11 mouse cellular contexts compared by ENCODE assay signal in the genomic region with DNA sequence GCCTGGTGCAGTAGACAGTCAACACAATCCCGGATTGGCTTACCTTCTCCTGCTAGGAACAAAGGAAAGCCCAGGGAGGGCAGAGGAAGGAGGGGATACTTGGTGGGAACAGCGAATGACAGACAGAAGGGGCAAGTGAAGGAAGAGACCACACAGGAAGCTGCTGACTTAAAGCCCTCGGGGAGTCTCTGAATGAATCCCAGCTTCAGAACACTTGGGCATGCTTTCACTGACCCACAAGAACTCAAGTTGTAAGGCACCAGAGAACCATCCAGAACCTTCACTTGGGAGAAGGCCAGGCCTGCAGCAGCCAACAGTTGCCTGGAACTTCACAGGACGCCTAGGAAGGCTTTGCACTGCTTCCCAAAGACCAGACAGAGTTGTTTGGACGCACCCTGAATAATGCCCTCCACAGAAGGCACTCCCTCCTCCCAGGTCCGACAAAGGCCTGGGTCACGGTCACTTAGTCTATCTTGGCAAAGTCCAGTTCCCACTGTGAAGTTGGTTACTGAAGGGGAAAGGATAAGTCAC.
DNase-seq lines count a peak whose midpoint lies in the region; ATAC-seq and TF ChIP-seq lines count a peak whose summit lies in the region.
"Had no signal": no experiment of that assay in that cellular context is flagged by ENCODE, and none has a peak within 500 bp of the region (broad histone marks: within the 10 kb centered on the region; RNA-seq: fewer than 3 reads in every experiment).

No protein-coding gene starts in this region.

- intact Hi-C loops in left cerebral cortex, adult 2 months (cut with DNase I), result no loop called here

- no peak for TF ChIP-seq CTCF in left cerebral cortex, adult 2 months (IDR thresholded peaks at IDR 0.05)

- no peak overlapping the region for H3K4me2 ChIP-seq in intestine, embryonic 15.5 days (replicated peaks)
- H3K4me2 ChIP-seq in intestine, embryonic 16.5 days (ENCODE audit: low read depth, low read length), result no peak overlapping the region
- H3K4me2 ChIP-seq in hindbrain, embryonic 16.5 days (ENCODE audit: low read length), result no peak overlapping the region
- H3K4me2 ChIP-seq: embryonic facial prominence, embryonic 12.5 days; liver, embryonic 13.5 days had no signal

- H3K27me3 ChIP-seq in intestine, embryonic 15.5 days (replicated peaks), result no peaks in the 10 kb centered on the region
- no peaks in the 10 kb centered on the region for H3K27me3 ChIP-seq in intestine, embryonic 16.5 days (replicated peaks; ENCODE audit: control insufficient read depth, insufficient read depth, low read length)
- H3K27me3 ChIP-seq in hindbrain, embryonic 16.5 days (replicated peaks; ENCODE audit: control insufficient read depth, insufficient read depth, low read length), result no peaks in the 10 kb centered on the region
- H3K27me3 ChIP-seq: embryonic facial prominence, embryonic 12.5 days had no signal

- no peaks in the 10 kb centered on the region for H3K36me3 ChIP-seq in intestine, embryonic 15.5 days
- no peaks in the 10 kb centered on the region for H3K36me3 ChIP-seq in intestine, embryonic 16.5 days (ENCODE audit: control insufficient read depth, insufficient read depth, low read length)
- no peaks in the 10 kb centered on the region for H3K36me3 ChIP-seq in hindbrain, embryonic 16.5 days (ENCODE audit: control insufficient read depth, insufficient read depth, low read length)
- H3K36me3 ChIP-seq: embryonic facial prominence, embryonic 12.5 days; G1E; liver, embryonic 13.5 days had no signal

- 49% methylated on average over 7 of the region's 7 CpGs for WGBS in intestine, embryonic 15.5 days
- 43% methylated on average over 7 of the region's 7 CpGs for WGBS in intestine, embryonic 16.5 days
- WGBS in hindbrain, embryonic 16.5 days, result 14% methylated on average over 7 of the region's 7 CpGs

- no peak overlapping the region for H3K4me3 ChIP-seq in intestine, embryonic 15.5 days (replicated peaks)
- no peak overlapping the region for H3K4me3 ChIP-seq in intestine, embryonic 16.5 days (ENCODE audit: low read length)
- H3K4me3 ChIP-seq in hindbrain, embryonic 16.5 days (ENCODE audit: low read length), result no peak overlapping the region
- H3K4me3 ChIP-seq in left cerebral cortex, adult 2 months, result no peak overlapping the region
- H3K4me3 ChIP-seq: embryonic facial prominence, embryonic 12.5 days; liver, embryonic 13.5 days had no signal

- H3K9ac ChIP-seq in intestine, embryonic 15.5 days, result 0 out of 2 replicates have a peak overlapping the region, but pooled peaks have one; percentile 26
- H3K9ac ChIP-seq in intestine, embryonic 16.5 days (ENCODE audit: low read depth, low read length), result no peak overlapping the region
- no peak overlapping the region for H3K9ac ChIP-seq in hindbrain, embryonic 16.5 days (ENCODE audit: low read depth, low read length)
- H3K9ac ChIP-seq: embryonic facial prominence, embryonic 12.5 days; liver, embryonic 13.5 days had no signal

- no peak for ATAC-seq in intestine, embryonic 15.5 days
- no peak for ATAC-seq in intestine, embryonic 16.5 days
- ATAC-seq in hindbrain, embryonic 16.5 days, result peak; percentile 61

- no peak overlapping the region for H3K27ac ChIP-seq in intestine, embryonic 15.5 days
- H3K27ac ChIP-seq in intestine, embryonic 16.5 days (ENCODE audit: low read length), result no peak overlapping the region
- peak overlapping the region; percentile 4; the same call in 1 of the 2 replicates for H3K27ac ChIP-seq in hindbrain, embryonic 16.5 days (ENCODE audit: low read depth, low read length)
- no peak overlapping the region for H3K27ac ChIP-seq in left cerebral cortex, adult 2 months
- H3K27ac ChIP-seq: embryonic facial prominence, embryonic 12.5 days; liver, embryonic 13.5 days had no signal

- peaks cover 25% of the 10 kb centered on the region for H3K4me1 ChIP-seq in intestine, embryonic 15.5 days (replicated peaks)
- peaks cover 29% of the 10 kb centered on the region for H3K4me1 ChIP-seq in intestine, embryonic 16.5 days (ENCODE audit: control insufficient read depth, insufficient read depth, low read length)
- peaks cover 19% of the 10 kb centered on the region for H3K4me1 ChIP-seq in hindbrain, embryonic 16.5 days (ENCODE audit: control insufficient read depth, insufficient read depth, low read depth, low read length)

- H3K9me3 ChIP-seq in intestine, embryonic 15.5 days, result no peaks in the 10 kb centered on the region
- no peaks in the 10 kb centered on the region for H3K9me3 ChIP-seq in intestine, embryonic 16.5 days (ENCODE audit: control insufficient read depth, low read length)
- H3K9me3 ChIP-seq in hindbrain, embryonic 16.5 days (ENCODE audit: control insufficient read depth, low read length), result no peaks in the 10 kb centered on the region
- H3K9me3 ChIP-seq: embryonic facial prominence, embryonic 12.5 days; liver, embryonic 13.5 days had no signal

- DNase-seq in embryo, embryonic 9.5 days (ENCODE audit: extremely low spot score), result peak; percentile 45
- DNase-seq in lung, postnatal 25 days (ENCODE audit: low spot score), result peak; percentile 50
- DNase-seq in urinary bladder, adult 18-20 months (ENCODE audit: low spot score in 2 of 2), result no peak
- no peak for DNase-seq in left cerebral cortex, adult 2 months (ENCODE audit: extremely low spot score in 1 of 2, low spot score in 2 of 2)
- DNase-seq in left cerebral cortex, adult 9 months (ENCODE audit: low spot score in 2 of 2), result no peak
- DNase-seq: liver, embryonic 13.5 days had no signal

Comparison
In these comparisons a context has a peak if more than half of its experiments do, and no peak if none do; other contexts are left out.
1. DNase-seq: peak in embryo, embryonic 9.5 days (single experiment) and lung, postnatal 25 days (single experiment); none in urinary bladder, adult 18-20 months (0 of 2), left cerebral cortex, adult 2 months (0 of 2) and left cerebral cortex, adult 9 months (0 of 2).